Mouse (Mus musculus): Measurements from ENCODE around the gene 6030458C11Rik.
"Not testable (repeated sequence)": the region's sequence is repeated elsewhere in the genome, so short reads cannot be mapped to it uniquely, and the experiment has no call there.

The 6030458C11Rik gene

DNA sequence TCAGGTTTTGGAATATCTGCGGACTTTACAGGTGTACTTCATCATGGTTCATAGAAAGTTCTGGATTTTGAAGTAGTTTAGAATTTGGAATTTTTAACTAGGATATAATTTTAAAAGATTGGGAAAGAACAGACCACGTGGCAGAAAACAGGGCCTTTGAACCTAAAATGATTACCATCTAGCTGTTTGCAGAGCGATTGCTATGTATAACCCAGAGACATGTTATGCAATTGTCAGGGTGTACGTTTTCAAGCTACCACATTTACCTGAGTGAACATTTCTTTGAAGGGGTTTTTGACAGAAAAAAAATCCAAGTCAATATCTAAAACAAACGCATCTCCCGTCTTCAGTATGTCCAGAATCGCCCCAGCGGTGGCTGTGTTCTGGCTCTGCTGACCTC lies 6.9 kb downstream of the 6030458C11Rik start:
- no peak for DNase-seq

DNA sequence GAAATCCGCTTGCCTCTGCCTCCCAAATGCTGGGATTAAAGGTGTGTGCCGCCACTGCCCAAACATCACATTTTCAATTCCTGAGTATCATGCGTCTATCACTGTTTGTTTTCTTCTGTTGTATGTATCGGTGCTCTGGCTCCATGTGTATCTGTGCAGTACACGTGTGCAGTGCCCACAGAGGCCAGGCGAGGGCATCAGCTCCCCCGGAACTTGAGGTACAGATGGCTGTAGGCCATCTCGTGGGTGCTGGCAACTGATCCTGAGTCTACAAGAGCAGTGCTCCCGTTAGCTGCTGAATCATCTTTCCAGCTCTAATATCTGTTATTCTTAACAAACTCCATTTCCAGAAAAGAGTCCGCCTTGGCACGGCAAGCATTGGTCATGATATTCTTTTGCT lies 11.8 kb downstream of the 6030458C11Rik start:
- DNase-seq, result no peak

DNA sequence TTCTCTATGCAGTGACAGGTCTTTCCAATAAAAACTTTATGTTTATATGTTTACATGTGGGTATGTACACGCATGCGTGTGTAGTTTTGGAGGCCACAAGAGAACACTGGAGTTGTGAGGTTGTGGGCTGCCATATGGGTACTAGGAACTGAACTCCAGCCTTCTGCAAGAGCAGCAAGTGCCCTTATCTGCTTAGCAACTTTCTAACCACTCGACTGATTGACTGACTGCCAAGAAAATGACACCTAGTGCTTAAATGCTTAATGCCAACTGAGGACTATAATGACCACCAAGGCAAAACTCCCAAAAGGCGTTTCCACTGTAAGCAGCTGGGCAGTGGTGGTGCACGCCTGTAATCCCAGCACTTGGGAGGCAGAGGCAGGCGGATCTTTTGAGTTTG lies 15.1 kb downstream of the 6030458C11Rik start:
- DNase-seq, result no peak

DNA sequence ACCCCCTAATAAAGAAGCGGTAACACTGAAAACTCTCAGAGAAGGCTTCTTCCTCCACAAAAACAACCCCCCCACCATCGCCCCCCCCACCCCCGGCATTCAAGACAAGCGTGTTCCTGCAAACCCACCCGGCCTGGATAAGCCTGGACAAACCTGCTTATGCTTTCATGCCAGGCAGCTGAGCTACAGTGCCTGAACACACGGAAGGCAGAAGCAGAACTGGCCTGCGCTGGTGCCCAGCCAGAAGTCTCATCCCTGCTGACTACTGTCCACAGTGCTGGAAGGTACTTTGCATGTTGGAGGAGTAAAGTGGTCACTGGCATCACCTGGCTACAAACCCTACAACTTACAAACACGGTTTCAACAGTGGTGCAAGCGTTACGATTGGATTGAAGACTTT lies 17.4 kb downstream of the 6030458C11Rik start:
- DNase-seq, result no peak

DNA sequence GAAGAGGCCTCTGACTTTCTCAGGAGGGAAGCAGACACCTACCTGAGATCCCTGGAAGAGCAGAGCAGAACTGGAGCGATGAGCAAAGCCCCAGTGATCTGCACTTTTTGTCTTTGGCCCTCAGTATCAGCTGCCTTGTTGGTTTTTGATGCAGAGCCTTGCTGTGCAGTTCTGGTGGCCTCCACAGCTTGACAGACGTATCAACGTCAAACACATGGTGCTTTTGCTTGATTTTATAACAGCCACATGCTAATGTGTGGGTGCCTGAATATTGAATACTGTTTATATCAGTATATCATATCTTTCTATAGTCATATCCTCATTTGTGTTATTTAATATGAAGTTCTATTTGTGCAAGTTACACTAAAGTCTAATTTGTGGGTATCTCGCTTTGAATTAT lies 19.4 kb downstream of the 6030458C11Rik start:
- no peak for DNase-seq

DNA sequence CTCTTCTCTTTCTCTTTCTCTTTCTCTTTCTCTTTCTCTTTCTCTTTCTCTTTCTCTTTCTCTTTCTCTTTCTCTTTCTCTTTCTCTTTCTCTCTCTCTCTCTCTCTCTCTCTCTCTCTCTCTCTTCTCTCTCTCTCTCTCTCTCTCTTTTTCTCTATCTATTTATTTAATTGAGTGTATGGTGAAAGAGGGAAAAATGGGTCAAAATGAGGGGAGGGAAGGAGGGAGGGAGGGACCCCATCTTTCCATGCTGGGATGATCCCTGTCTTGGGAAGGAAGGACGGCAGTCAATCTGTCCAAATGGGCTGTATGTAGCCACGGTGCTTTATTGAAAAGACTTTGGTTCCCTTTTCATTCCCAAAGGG lies 23.3 kb downstream of the 6030458C11Rik start:
- DNase-seq, result not testable (repeated sequence)

DNA sequence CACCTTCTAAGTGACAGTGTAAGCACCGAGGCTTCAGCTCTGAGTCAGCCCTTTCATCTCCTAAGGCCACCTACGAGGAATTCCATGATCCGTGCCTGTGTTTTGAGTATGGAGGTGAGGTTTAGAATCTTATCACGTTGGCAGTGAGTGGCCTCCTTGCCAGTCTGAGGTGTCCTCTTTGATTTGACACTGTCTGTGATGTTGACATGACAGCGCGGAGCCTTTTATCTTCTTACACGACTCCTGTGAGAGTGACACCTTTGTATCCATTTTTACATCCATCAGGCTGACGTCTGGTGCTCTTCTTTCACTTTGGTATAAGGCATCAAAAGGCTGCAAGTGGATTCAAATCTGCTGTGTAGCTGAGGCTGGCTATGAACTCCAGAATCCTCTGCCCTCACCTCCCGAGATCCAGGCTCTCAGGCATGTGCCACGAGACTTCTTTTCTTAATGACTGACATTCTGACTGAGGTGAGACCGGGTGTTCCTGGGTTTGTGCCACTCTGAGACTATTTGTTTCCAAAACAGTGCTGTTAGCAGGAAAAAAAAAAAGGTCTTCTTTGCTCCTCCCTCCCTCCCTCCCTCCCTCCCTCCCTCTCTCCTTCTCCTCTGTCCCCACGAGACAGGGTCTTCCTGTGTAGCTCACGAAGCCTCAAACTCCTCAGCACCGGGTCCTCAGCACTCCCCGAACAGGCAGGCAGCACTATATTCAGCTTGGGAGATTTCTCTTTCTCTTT lies 23.9 kb downstream of the 6030458C11Rik start:
- no peak for DNase-seq

DNA sequence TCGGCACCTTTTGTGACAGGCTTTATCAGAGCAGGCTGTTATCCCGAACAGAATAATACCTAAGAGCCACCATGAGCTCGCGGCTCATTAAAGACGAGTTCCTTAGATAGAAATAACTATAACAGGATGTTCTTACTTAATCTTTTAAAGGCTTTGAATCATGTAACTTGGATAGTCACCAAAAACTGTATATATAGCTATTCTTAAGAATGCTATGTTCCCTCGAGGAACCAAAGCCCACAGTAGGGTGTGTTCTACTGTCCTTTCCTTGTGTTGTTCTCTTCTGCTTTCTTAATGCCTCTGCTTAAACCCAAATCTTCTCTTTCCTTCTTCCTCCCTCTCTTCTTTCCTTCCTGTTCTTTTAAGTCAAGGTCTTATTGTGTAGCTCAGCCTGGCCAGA lies 26.4 kb downstream of the 6030458C11Rik start:
- DNase-seq, result no peak

DNA sequence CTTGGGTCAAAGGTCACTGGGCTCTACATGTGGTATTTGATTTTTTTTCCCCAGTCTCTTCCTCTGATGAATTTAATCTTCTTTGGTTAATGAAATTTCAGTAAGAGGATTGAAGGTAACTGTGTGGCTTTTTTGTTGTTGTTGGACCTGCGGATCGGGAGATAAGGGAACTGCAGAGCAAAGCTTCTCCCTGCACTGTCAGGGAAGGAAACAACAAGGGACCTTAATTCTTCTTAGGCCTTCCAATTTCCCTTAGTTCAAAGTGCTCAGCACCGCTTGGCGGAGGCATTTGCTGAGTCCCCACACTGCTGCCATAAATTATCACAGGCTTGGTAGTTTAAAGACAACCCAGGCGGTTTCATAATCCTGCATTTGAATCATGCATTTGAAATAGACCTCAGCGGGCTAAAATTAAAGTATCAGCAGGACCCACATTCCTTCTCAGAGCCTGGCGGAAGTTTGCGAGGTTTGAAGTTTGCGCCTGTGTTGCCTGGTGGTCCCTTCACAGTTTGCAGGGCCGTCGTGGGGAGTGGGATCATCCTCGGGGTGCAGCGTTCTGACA lies 28.5 kb downstream of the 6030458C11Rik start:
- DNase-seq, result no peak

DNA sequence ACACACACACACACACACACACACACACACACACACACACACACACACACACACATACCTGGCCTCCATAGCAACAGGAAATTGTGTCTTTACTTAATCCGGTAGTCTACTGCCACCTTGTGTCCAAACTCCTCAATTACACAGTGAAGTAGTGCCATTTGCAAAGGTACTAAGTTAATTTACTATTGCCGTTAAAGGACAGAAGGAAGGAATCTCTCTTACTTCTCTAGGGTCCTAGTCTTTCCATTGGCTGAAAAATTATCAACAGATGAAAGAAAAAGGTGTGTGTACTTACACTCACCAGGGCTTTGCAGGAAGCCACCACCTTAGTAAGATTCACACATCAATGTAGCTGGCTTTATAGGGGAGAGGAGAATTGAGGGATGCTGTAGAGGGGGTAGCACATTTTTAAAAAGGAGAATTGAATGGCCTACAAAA lies 29.0 kb downstream of the 6030458C11Rik start:
- DNase-seq, result peak; percentile 48

DNA sequence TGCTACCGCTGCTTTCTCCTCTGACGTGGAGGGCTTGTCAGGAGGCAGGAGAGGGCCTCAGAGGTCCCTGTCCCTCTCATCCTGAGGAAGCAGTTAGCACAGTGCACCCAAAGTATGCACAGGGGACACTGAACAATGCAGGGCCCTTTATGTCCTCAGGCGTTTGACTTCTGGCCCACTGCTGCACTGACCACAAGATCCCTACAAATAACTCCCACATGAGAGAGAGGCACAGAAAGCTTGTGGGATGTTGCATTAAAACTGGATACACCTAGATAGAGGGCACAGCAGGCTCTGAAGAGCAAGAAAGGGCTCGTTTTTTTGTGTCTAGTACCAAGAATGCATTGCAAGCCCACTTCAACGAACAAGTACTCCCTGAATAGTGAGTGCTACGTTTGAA lies 30.1 kb downstream of the 6030458C11Rik start:
- DNase-seq, result no peak

DNA sequence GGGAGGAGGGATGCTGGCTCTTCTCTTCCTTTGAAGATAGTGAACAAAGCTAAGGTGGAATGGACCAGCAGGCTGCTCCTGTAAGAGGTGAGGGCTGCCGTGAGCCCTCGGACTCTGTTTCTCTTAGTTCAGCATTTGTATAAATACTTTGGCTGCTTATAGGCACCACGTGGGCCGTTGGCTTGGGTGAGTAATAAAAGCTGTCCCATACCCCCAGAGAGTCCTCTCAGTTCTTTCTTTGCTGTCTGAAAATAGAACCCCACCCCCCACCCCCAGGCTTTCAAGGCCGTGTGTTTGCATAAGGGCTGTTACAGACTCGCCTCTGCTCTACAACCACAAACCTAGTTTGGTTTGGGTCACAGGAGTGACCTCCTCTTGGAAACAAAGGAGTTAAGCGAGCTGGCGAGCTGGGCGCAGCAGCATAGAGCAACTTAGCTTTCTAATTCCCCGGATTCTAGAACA lies 35.0 kb downstream of the 6030458C11Rik start:
- DNase-seq, result no peak

DNA sequence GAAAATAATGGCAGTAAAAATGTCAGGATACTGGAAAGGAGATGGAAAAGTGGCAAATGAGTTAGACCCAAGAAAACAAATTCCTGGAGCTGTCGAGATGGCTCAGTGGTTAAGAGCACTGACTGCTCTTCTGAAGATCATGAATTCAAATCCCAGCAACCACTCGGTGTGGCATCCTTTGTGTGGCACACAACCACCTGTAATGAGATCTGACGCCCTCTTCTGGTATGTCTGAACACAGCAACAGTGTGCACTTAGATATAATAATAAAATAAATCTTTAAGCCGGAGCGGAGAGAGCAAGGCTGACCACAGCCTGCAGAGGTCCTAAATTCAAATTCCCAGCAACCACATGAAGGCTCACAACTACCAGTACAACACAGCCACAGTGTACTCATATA lies 35.9 kb downstream of the 6030458C11Rik start:
- DNase-seq, result no peak

DNA sequence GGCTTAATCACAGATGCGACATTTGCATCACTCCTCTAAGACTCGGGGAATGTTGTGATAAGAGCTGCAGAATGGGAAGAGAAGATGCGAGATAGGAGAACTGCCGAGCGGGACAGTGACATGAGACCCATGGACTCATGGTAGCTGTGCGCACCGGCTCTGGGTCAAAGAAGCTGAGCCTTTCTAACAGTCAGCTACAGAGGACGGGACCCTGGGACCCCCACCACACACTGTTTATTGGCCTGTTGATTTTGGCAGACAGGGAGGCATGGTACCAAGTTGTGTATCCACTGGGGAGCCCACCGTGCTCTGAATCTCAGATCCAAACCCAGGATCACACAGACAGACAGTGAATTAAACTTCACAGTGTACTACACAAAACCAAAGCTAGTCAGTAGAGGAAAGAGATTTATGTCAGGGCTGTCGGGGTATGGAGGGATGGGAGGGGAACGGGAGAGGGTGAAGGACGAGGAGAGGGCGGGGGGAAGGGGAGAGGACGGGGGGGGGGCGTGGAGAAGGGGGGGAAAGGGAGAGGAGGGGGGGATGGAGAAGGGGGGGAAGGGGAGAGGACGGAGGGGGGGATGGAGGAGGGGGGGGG lies 42.6 kb downstream of the 6030458C11Rik start:
- no peak for DNase-seq

DNA sequence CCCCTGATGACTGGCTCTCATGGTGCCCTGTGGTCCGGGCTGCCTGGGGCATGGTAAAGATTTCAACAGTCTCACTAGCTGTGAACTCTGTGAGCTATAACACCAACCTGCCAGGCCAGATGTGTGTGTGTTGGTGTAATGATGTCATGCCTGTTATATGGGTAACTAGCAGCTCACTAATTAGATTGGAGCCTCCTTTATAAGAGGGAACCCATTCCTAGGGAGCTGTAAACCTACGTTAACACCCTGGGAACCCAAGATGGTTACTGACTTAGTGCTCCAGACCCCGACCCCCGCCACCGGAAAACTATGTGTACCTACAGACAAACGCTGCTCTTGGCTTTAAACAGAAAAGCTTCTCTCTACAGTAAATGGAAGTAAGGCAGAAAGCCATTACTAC lies 43.2 kb downstream of the 6030458C11Rik start:
- DNase-seq, result no peak

DNA sequence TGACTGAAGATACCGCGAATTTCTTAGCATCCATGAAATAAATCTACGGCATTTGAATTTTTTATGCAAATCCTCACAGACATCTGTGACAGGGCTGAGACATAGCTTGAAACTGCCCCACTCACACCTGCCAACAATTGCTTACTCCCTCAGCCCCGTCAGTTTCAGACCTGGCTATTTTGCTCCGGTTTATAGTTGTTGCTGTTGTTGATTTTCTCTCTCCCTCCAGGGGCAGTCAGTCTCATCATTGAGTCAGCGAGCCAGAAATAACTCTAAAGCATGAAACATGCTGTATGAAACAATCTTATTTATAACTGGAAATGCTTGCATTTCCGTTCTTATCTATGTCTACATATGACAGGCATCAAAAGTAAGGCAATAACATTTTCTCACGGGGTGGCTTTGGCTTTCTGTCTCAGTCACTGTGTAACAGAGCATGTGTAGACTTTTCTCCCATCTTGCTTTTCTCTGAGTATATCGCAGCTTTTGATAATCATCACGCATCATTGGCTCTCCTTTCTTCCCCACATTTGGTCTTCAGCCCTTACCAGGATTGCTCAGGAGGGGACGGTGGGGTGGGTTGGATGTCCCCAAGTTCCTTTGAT lies 50.2 kb downstream of the 6030458C11Rik start:
- no peak for DNase-seq

DNA sequence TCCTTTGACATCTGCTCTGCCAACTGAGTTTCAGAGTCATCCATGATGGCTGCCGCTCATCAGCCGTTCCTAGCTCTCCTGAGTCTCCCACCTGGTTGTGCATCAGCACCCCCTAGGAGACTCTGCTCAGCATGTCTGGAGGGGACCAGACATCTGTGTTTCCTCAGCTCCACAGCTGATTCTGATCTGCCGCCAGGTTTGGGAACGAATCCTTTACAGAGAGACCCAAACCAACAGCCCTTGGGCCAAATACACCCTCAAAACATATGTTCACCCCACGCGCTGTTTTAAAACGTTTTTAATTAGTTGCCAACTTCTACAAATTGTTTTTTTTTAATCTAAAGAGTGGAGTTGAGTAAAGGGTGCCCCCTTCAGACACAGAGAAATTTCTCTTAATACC lies 53.5 kb downstream of the 6030458C11Rik start:
- DNase-seq, result no peak

DNA sequence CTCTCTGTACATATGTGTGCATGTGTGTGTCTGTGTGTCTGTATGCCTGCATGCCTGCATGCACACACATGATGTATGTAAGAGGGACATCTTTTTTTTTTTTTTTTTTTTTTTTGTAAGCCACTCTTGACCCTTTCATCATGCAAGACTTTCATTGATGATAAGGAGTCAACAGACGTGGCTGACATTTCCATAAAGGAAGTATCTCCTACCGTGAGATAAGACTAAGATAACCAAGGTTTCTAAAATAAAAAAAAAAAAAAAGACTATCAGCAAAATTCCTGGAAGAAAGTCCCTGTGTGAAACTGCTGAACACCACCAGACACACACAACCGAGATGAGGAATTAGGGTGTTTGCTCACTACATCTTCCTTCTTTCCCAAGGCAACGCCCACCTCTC lies 57.6 kb downstream of the 6030458C11Rik start:
- no peak for DNase-seq

DNA sequence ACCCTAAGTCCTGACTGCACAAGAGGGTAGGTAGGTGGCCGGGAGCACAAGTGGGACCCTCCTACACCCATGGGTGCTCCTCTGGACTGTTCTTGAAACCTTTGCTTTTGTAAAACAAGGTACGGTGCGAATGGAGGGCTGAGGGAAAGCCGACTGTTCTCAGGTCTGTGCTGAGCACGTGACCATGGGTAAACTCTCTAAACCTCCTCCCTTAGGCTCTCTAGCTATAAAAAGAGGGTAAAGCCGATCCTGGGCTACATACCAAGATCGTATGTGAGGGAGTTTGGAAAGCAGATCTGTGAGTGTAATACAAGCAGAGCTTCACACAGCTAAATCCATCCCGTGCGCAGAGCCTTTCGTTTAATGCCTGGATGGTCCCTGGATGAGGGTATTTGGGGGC lies 61.3 kb downstream of the 6030458C11Rik start:
- DNase-seq, result no peak

DNA sequence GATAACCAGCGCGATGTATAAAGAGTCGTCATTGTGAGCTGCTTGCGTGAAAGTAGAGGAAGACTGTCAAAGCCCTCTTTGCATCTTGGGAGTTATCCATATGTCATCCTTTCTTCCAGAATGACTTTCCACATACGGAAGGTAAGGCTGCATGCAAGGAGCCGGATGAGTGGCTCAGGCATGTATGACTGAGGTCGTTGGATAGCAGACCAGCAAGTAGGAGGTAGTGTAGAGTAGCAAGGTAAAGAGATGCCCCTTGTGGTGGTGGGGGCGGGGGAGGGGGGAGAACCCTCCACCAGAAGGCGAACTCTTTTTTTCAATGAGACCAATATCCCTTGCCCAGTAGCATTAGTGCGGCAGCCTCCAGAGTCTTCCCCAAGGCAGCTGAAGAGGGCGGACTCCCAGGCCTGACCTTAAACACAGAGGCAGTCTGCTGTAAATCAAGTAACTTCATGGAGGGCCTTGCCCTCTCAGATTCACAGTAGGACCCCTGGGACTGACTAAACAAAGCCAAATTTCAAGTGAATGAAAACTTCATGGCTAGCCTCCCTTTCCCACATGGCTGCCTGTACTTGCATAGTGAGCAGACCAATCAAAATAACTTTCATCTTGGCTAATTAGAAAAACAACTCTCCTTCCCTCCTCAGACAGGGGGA lies 62.1 kb downstream of the 6030458C11Rik start:
- DNase-seq, result no peak

DNA sequence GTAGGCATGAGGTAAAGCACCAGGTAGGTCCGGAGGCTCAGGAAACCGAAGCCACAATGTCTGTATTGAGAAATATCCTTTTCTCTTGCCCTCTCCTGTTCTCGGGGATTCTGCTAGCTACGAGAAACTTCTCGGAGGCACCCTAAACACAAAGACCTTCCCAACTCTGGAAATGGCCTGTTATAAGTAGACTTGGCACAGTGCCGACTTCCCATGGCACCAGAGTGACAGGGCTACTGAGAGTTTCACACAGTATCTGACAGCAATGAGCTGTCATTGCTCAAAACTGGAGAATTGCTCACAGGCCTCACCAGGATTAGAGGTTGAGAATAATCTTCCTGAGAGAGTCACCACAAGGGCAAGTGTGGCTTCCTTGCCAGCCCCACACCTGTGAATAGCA lies 63.7 kb downstream of the 6030458C11Rik start:
- DNase-seq, result no peak

DNA sequence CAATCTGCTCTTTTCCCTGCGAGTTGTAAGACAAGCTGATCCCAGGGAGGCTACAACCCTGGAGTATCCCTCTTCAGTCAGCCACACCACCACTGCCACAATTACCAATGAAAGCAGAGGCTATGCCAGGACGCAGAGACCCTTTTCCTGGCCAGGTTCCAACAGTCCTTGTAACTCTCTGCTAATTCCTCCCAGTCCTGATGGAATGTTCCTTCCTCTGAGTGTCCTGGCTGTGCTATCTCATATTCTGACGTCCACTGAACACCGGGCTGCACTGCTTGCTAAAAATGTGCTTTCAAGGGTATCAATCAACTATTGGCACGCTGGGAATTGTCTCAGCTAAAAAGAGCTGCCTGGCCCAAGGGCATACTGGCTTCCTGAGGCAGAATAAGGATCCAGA lies 66.0 kb downstream of the 6030458C11Rik start:
- no peak for DNase-seq
